Mouse (Mus musculus): ENCODE data around the gene Tcp11.

DNA sequence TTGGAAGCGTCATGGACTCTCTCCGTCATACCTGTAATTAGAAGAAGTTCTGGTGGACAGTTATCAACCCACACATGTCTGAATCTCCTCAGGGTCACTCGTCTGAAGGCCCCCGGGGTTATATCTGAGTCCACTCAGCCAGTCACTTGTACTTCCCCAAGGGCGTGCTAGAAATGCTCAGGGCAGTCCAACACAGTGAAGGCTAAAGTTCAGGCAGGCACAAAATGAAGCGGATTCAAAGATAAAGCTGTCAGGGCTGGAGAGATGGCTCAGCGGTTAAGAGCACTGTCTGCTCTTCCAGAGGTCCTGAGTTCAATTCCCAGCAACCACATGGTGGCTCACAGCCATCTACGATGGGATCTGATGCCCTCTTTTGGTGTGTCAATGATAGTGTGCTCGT lies 2.4 kb downstream of the Tcp11 start:
- TF ChIP-seq POLR2AphosphoS5 (IDR thresholded peaks at IDR 0.05; ENCODE audit: borderline replicate concordance, low read depth, low read length) (no peak), POLR2A (IDR thresholded peaks at IDR 0.05; ENCODE audit: control insufficient read depth in 1 of 2, insufficient read depth in 1 of 2, low read depth in 1 of 2, low read length in 2 of 2, poor library complexity in 1 of 2) (no peak), TCF12 (IDR thresholded peaks at IDR 0.05; ENCODE audit: low read depth, low read length) (no peak), MEF2A (IDR thresholded peaks at IDR 0.05; ENCODE audit: extremely low read depth, insufficient replicate concordance, low read depth, low read length, poor library complexity, severe bottlenecking) (no peak), MAX (IDR thresholded peaks at IDR 0.05; ENCODE audit: low read length) (no peak), CHD1 (IDR thresholded peaks at IDR 0.05; ENCODE audit: low read depth, low read length) (no peak)
